Mouse (Mus musculus): ENCODE data around the gene Otud4. TPM values are rescaled to one million over a fixed set of nuclear protein-coding genes. Genes with fewer than 3 reads are reported as not detected.
A peak's percentile ranks its signal among the peaks of the same experiment; 100 is the strongest.
"Not testable (repeated sequence)": the region's sequence is repeated elsewhere in the genome, so short reads cannot be mapped to it uniquely, and the experiment has no call there.

Gene Otud4
- polyA plus RNA-seq, 1 experiment from 2014 or later, result 5.6 TPM

GRCm38 (mm10) chr8:79653736-79654135 lies 14.3 kb downstream of the Otud4 start:
- H3K36me3 ChIP-seq (ENCODE audit: control insufficient read depth, insufficient read depth), result peaks cover 25% of the 10 kb centered on the region
- ATAC-seq (ENCODE audit: low read depth), result no peak
- no peaks in the 10 kb centered on the region for H3K27me3 ChIP-seq (ENCODE audit: control insufficient read depth, insufficient read depth, low read depth, low read length)
- H3K4me3 ChIP-seq (ENCODE audit: low read depth, low read length), result no peak overlapping the region
- no peak overlapping the region for H3K27ac ChIP-seq (ENCODE audit: low read length)
- H3K4me2 ChIP-seq (ENCODE audit: low read depth, low read length), result no peak overlapping the region
- WGBS (ENCODE audit: insufficient replicate concordance), result 81% methylated on average over 4 of the region's 4 CpGs
- H3K4me1 ChIP-seq (ENCODE audit: control insufficient read depth, low read depth, low read length), result no peaks in the 10 kb centered on the region
- no peaks in the 10 kb centered on the region for H3K9me3 ChIP-seq (replicated peaks; ENCODE audit: control insufficient read depth, low read length)
- no peak overlapping the region for H3K9ac ChIP-seq (ENCODE audit: low read depth, low read length)

DNA sequence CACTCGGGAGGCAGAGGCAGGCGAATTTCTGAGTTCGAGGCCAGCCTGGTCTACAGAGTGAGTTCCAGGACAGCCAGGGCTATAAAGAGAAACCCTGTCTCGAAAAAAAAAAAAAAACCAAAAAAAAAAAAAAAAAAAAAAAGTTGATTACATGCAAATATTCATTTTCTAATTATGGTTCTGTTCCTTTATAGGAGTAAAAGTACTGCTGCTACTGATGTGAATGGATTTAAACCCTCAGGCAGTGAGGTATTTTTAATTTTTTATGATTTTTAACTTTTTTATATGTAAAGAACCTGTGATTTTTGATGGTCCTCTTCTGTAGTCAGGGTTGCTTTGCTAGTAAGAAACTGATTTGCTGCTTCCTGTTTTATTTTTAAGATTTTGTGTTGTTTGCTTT lies 19.3 kb downstream of the Otud4 start:
- H3K27ac ChIP-seq (ENCODE audit: low read length); H3K4me3 ChIP-seq (ENCODE audit: low read depth, low read length); H3K9ac ChIP-seq (ENCODE audit: low read depth, low read length); H3K4me1 ChIP-seq (ENCODE audit: control insufficient read depth, low read depth, low read length); H3K27me3 ChIP-seq (ENCODE audit: control insufficient read depth, insufficient read depth, low read depth, low read length); ATAC-seq (ENCODE audit: low read depth); H3K9me3 ChIP-seq (replicated peaks; ENCODE audit: control insufficient read depth, low read length); H3K4me2 ChIP-seq (ENCODE audit: low read depth, low read length): not testable (repeated sequence)
- peaks cover 33% of the 10 kb centered on the region for H3K36me3 ChIP-seq (ENCODE audit: control insufficient read depth, insufficient read depth)
- 65% methylated on average over 3 of the region's 4 CpGs for WGBS (ENCODE audit: insufficient replicate concordance)

DNA sequence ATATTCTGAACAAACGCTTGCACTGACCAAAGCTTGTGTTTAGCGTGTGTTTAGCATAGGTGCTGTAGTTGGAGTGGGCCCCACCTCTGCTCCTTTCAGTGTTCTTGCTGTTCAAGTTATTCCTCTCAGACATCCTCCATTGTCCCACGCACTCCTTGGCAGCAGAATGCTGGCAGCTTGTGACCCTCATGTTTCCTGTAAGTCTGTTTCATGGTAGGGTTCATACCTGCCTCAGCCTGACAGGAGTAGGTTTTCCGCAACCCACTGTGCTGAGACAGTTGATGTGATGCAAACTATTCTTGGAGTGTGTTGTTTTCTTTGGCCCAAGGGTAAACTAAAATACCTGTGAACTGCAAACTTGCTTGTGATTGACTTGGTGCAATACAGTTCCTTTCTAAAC lies 37.0 kb downstream of the Otud4 start:
- Histone ChIP-seq H3K9me3 (replicated peaks; ENCODE audit: control insufficient read depth, low read length) (no peaks in the 10 kb centered on the region), H3K9ac (ENCODE audit: low read depth, low read length) (no peak overlapping the region), H3K36me3 (ENCODE audit: control insufficient read depth, insufficient read depth) (peaks cover 17% of the 10 kb centered on the region), H3K27me3 (ENCODE audit: control insufficient read depth, insufficient read depth, low read depth, low read length) (no peaks in the 10 kb centered on the region), H3K27ac (ENCODE audit: low read length) (no peak overlapping the region), H3K4me2 (ENCODE audit: low read depth, low read length) (no peak overlapping the region), H3K4me1 (ENCODE audit: control insufficient read depth, low read depth, low read length) (peaks cover 4% of the 10 kb centered on the region), H3K4me3 (ENCODE audit: low read depth, low read length) (no peak overlapping the region)
- 84% methylated on average over 4 of the region's 4 CpGs for WGBS (ENCODE audit: insufficient replicate concordance)
- ATAC-seq (ENCODE audit: low read depth), result no peak

DNA sequence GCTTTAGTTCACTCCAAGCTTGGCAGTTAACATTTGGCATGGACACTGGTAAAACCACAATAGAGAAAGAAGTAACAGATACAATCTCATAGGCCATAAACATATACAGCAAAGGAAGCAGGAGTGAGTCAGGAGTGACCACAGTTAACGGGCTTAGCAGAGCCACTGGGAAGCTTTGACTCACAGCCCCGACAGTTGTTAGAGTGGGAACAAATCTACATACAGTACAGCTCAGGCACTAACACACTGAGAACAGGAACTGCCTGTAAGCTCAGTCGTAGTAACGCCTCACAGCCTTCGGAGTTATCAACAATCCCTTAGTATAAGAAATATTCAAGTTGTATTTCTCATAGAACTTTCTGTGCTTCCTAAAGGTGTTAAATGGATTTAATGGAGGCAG lies 39.6 kb downstream of the Otud4 start:
- H3K9me3 ChIP-seq (replicated peaks; ENCODE audit: control insufficient read depth, low read length), result no peaks in the 10 kb centered on the region
- H3K27me3 ChIP-seq (ENCODE audit: control insufficient read depth, insufficient read depth, low read depth, low read length), result no peaks in the 10 kb centered on the region
- H3K4me2 ChIP-seq (ENCODE audit: low read depth, low read length), result no peak overlapping the region
- H3K36me3 ChIP-seq (ENCODE audit: control insufficient read depth, insufficient read depth), result peaks cover 2% of the 10 kb centered on the region
- peaks cover 4% of the 10 kb centered on the region for H3K4me1 ChIP-seq (ENCODE audit: control insufficient read depth, low read depth, low read length)
- H3K4me3 ChIP-seq (ENCODE audit: low read depth, low read length), result no peak overlapping the region
- WGBS (ENCODE audit: insufficient replicate concordance), result 15% methylated on average over 5 of the region's 5 CpGs
- H3K9ac ChIP-seq (ENCODE audit: low read depth, low read length), result no peak overlapping the region
- no peak overlapping the region for H3K27ac ChIP-seq (ENCODE audit: low read length)
- no peak for ATAC-seq (ENCODE audit: low read depth)

DNA sequence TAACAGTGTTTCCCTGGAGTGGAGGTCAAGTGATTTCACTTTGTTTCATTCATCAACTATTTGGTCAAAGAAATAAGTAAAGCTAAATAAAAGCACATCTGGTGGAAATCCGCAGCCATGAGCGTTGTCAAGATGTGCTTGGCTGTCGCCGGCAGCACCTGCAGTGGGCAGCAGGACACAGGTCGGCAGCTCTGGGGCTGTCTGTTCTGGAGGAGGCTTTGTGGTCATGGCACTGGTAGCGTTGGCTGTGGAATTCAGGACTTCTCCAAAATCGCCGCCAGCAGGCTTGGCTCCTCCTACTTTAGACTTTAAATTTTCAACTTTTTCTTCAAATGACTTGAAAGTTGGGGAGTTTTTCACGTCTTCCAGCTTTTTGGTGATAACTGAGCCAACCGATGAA lies 40.7 kb downstream of the Otud4 start:
- not testable (repeated sequence) for H3K27ac ChIP-seq (ENCODE audit: low read length); H3K9ac ChIP-seq (ENCODE audit: low read depth, low read length); H3K36me3 ChIP-seq (ENCODE audit: control insufficient read depth, insufficient read depth); ATAC-seq (ENCODE audit: low read depth); H3K27me3 ChIP-seq (ENCODE audit: control insufficient read depth, insufficient read depth, low read depth, low read length); H3K4me1 ChIP-seq (ENCODE audit: control insufficient read depth, low read depth, low read length); H3K9me3 ChIP-seq (replicated peaks; ENCODE audit: control insufficient read depth, low read length)
- Histone ChIP-seq H3K4me2 (ENCODE audit: low read depth, low read length) (peak overlapping the region; percentile 68), H3K4me3 (ENCODE audit: low read depth, low read length) (peak overlapping the region; percentile 63)
- 25% methylated on average over 10 of the region's 10 CpGs for WGBS (ENCODE audit: insufficient replicate concordance)

DNA sequence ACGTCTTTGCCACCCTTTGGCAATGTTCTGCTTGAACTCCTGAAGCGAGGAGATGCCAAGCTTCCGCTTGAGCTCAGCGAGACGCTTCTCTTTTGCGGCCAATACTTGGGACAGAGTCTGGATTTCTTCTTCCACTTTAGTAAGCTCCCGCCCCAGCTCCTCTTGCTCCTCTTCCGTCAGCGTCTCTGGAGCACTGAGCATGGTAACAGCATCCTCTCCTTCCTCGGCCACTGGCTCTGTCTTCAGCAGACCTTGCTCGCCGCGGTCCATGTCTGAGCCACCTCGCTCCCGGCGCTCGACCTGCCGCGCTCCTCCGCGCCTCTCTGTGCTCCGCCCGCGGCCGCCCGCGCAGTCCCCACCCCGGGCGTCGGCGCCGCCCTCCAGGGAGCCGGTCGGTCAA lies 41.1 kb downstream of the Otud4 start:
- Histone ChIP-seq H3K4me2 (ENCODE audit: low read depth, low read length) (peak overlapping the region; percentile 68), H3K27ac (ENCODE audit: low read length) (no peak overlapping the region), H3K4me3 (ENCODE audit: low read depth, low read length) (peak overlapping the region; percentile 63), H3K4me1 (ENCODE audit: control insufficient read depth, low read depth, low read length) (peaks cover 4% of the 10 kb centered on the region), H3K36me3 (ENCODE audit: control insufficient read depth, insufficient read depth) (peaks cover 9% of the 10 kb centered on the region), H3K9ac (ENCODE audit: low read depth, low read length) (peak overlapping the region; percentile 55), H3K27me3 (ENCODE audit: control insufficient read depth, insufficient read depth, low read depth, low read length) (no peaks in the 10 kb centered on the region), H3K9me3 (replicated peaks; ENCODE audit: control insufficient read depth, low read length) (no peaks in the 10 kb centered on the region)
- WGBS (ENCODE audit: insufficient replicate concordance), result 10% methylated on average over 34 of the region's 34 CpGs
- ATAC-seq (ENCODE audit: low read depth), result peak; percentile 77

GRCm38 (mm10) chr8:79680965-79681364 lies 41.5 kb downstream of the Otud4 start:
- peaks cover 12% of the 10 kb centered on the region for H3K36me3 ChIP-seq (ENCODE audit: control insufficient read depth, insufficient read depth)
- H3K27ac ChIP-seq (ENCODE audit: low read length), result no peak overlapping the region
- peak overlapping the region; percentile 63 for H3K4me3 ChIP-seq (ENCODE audit: low read depth, low read length)
- H3K9me3 ChIP-seq (replicated peaks; ENCODE audit: control insufficient read depth, low read length), result no peaks in the 10 kb centered on the region
- WGBS (ENCODE audit: insufficient replicate concordance), result 27% methylated on average over 2 of the region's 2 CpGs
- peak overlapping the region; percentile 68 for H3K4me2 ChIP-seq (ENCODE audit: low read depth, low read length)
- H3K9ac ChIP-seq (ENCODE audit: low read depth, low read length), result peak overlapping the region; percentile 55; the same call in 1 of the 2 replicates
- peaks cover 4% of the 10 kb centered on the region for H3K4me1 ChIP-seq (ENCODE audit: control insufficient read depth, low read depth, low read length)
- H3K27me3 ChIP-seq (ENCODE audit: control insufficient read depth, insufficient read depth, low read depth, low read length), result no peaks in the 10 kb centered on the region
- no peak; the same call in 1 of the 2 replicates for ATAC-seq (ENCODE audit: low read depth)

- WGBS (ENCODE audit: insufficient replicate concordance), result 89% methylated on average over 5 of the region's 5 CpGs
- H3K9me3 ChIP-seq (replicated peaks; ENCODE audit: control insufficient read depth, low read length); H3K27ac ChIP-seq (ENCODE audit: low read length); H3K4me1 ChIP-seq (ENCODE audit: control insufficient read depth, low read depth, low read length); ATAC-seq (ENCODE audit: low read depth); H3K4me2 ChIP-seq (ENCODE audit: low read depth, low read length); H3K4me3 ChIP-seq (ENCODE audit: low read depth, low read length); H3K27me3 ChIP-seq (ENCODE audit: control insufficient read depth, insufficient read depth, low read depth, low read length); H3K9ac ChIP-seq (ENCODE audit: low read depth, low read length): not testable (repeated sequence)
- peaks cover 32% of the 10 kb centered on the region for H3K36me3 ChIP-seq (ENCODE audit: control insufficient read depth, insufficient read depth)
Measured at GRCm38 (mm10) chr8:79685927-79686326, 46.5 kb downstream of the Otud4 start.

- Histone ChIP-seq H3K4me2 (ENCODE audit: low read depth, low read length) (no peak overlapping the region), H3K9ac (ENCODE audit: low read depth, low read length) (no peak overlapping the region), H3K36me3 (ENCODE audit: control insufficient read depth, insufficient read depth) (peaks cover 21% of the 10 kb centered on the region), H3K27ac (ENCODE audit: low read length) (no peak overlapping the region), H3K4me3 (ENCODE audit: low read depth, low read length) (no peak overlapping the region), H3K9me3 (replicated peaks; ENCODE audit: control insufficient read depth, low read length) (no peaks in the 10 kb centered on the region), H3K27me3 (ENCODE audit: control insufficient read depth, insufficient read depth, low read depth, low read length) (no peaks in the 10 kb centered on the region), H3K4me1 (ENCODE audit: control insufficient read depth, low read depth, low read length) (no peaks in the 10 kb centered on the region)
- no peak for ATAC-seq (ENCODE audit: low read depth)
- WGBS (ENCODE audit: insufficient replicate concordance), result 85% methylated on average over 2 of the region's 2 CpGs
Measured at GRCm38 (mm10) chr8:79692531-79692930, 53.1 kb downstream of the Otud4 start.
